Mouse (Mus musculus) ES-E14 (cell line): Measurements from ENCODE around the gene Rpl27a. TPM values are rescaled to one million over a fixed set of nuclear protein-coding genes. Genes with fewer than 3 reads are reported as not detected.

Source experiments
- DNase-seq: peaks from one replicate; pipeline ENCODE4 v3.0.0-alpha.2; 2013; ENCODE audit warnings: low read depth, low spot score
- H3K27ac ChIP-seq: 2 replicates; pipeline ENCODE4 v1.5.1; 2012; ENCODE audit warnings: low read depth, mild to moderate bottlenecking, low read length, moderate library complexity, mixed read lengths; ENCODE audit not compliant: poor library complexity, insufficient read depth, severe bottlenecking
- H3K36me3 ChIP-seq: 2 replicates; pipeline ENCODE4 v1.6.1; 2012; ENCODE audit warnings: mild to moderate bottlenecking, low read length, moderate library complexity, mixed read lengths; ENCODE audit not compliant: control insufficient read depth, poor library complexity, insufficient read depth, severe bottlenecking
- H3K4me1 ChIP-seq, 2 experiments: fragments of 150-350 bp in 1 of 2; sonication (generic) in 1 of 2; 2 replicates each; pipeline ENCODE4 v1.6.1; 2012; ENCODE audit warnings: low read length in 2 of 2, mild to moderate bottlenecking in 1 of 2, mixed read lengths in 1 of 2; ENCODE audit not compliant: control insufficient read depth in 2 of 2, insufficient read depth in 2 of 2, poor library complexity in 1 of 2
- H3K4me3 ChIP-seq, 2 experiments: fragments of 150-350 bp in 1 of 2; sonication (generic) in 1 of 2; 2 replicates each; pipeline ENCODE4 v1.5.1; 2012; ENCODE audit warnings: low read length in 2 of 2, low read depth in 1 of 2, mild to moderate bottlenecking in 1 of 2, mixed read lengths in 1 of 2; ENCODE audit not compliant: insufficient read depth in 1 of 2, poor library complexity in 1 of 2, severe bottlenecking in 1 of 2
- H3K9ac ChIP-seq: 2 replicates; pipeline ENCODE4 v1.6.1; 2012; ENCODE audit warnings: low read depth, mild to moderate bottlenecking, low read length, mixed read lengths; ENCODE audit not compliant: poor library complexity, insufficient read depth, severe bottlenecking
- H3K9me3 ChIP-seq: fragments of 150-350 bp; sonication (generic); 2 replicates; pipeline ENCODE4 v1.6.1; 2012; ENCODE audit warnings: low read depth, mild to moderate bottlenecking, low read length; ENCODE audit not compliant: control insufficient read depth, insufficient read depth
- CHD2 ChIP-seq: IDR thresholded peaks from 2 replicates; pipeline ENCODE4 v1.6.1; 2014; ENCODE audit warnings: mild to moderate bottlenecking, low read depth, low read length, inconsistent platforms
- HCFC1 ChIP-seq: IDR thresholded peaks from 2 replicates; pipeline ENCODE4 v1.6.1; 2012; ENCODE audit warnings: low read length, inconsistent platforms, borderline replicate concordance; ENCODE audit not compliant: insufficient read depth
- MAFK ChIP-seq: IDR thresholded peaks from 2 replicates; pipeline ENCODE4 v1.6.1; 2014; ENCODE audit warnings: mild to moderate bottlenecking, low read depth, low read length, inconsistent platforms; ENCODE audit not compliant: insufficient read depth
- ZC3H11A ChIP-seq: IDR thresholded peaks from 2 replicates; pipeline ENCODE4 v1.6.1; 2012; ENCODE audit warnings: low read depth, mild to moderate bottlenecking, inconsistent platforms, low read length, borderline replicate concordance
- ZNF384 ChIP-seq: IDR thresholded peaks from 2 replicates; pipeline ENCODE4 v1.6.1; 2012; ENCODE audit warnings: low read depth, low read length, inconsistent platforms
- in situ Hi-C, 2 experiments: fragments of 600-800 bp; cut with MboI; formaldehyde crosslinking; loops; one replicate each; pipeline ENCODE4 v1.15.1; 2025; ENCODE audit warnings: low sequenced_read_pairs in 2 of 2, inconsistent platforms in 1 of 2; ENCODE audit not compliant: unreplicated experiment in 2 of 2
- total RNA-seq: library from RNA; depleted of rRNA; stranded (reverse); fragments of 300-350 nt; gene quantifications from 2 replicates; pipeline ENCODE4 v1.2.3, GENCODE M21; 2012

The Rpl27a gene
- total RNA-seq, 1 experiment, result 1,397 TPM

DNA sequence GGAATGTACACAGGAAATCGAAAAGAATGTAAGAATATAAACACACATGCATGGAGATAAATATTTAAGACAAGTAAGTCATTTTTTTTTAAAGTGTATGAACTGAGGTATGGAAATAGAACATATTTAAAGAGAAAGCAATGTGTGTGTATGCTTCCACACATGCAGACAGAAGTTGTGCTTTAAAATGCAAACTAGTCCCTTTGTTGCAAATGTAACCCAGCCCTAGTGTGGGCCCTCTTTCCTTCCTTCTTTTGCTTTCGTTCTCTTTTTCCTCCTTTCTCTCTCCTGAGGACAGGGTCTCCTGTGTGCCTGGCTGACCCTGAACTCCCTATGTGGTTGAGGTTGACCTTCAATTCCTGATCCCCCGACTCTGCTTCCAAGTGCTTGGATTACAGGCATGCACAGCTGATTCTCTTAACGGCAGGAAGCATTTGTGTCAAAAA is 43.2 kb downstream of the Rpl27a start:
- Histone ChIP-seq H3K9ac (no peak overlapping the region), H3K9me3 (no peaks in the 10 kb centered on the region), H3K4me1 (peaks cover 10 to 16% of the 10 kb centered on the region in 2 experiments; a peak in 3 of 4 replicates), H3K4me3 (no peak overlapping the region), H3K36me3 (no peaks in the 10 kb centered on the region), H3K27ac (no peak overlapping the region)
- in situ Hi-C loops, result no loop called here
- no peak for DNase-seq
- TF ChIP-seq CHD2, result no peak
- TF ChIP-seq ZC3H11A, result no peak
- no peak for TF ChIP-seq HCFC1
- no peak for TF ChIP-seq MAFK
- no peak for TF ChIP-seq ZNF384

DNA sequence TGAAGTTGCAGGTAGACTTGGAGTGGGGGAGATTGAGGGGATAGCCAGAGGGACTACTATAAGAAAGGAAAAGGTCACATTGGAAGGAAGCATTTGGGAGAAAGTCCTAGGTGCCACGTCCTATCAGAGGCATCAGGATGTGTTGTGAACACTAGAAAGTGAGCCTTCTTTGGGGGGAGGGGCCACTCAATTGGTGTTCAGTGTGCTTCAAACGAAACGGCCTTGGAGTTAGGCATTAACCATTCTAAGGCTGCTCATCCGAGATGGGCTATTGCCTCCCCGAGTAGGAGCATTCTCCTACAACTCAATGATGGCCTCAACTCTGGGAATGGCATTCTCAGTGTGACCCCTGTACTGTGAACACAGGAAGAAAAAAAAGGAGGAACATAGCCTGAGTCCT is 43.7 kb downstream of the Rpl27a start:
- TF ChIP-seq CHD2 (no peak), HCFC1 (no peak), MAFK (no peak), ZNF384 (no peak), ZC3H11A (no peak)
- no peaks in the 10 kb centered on the region for H3K9me3 ChIP-seq
- no peak for DNase-seq
- H3K4me3 ChIP-seq, result no peak overlapping the region
- no peak overlapping the region for H3K27ac ChIP-seq
- H3K9ac ChIP-seq, result no peak overlapping the region
- no peaks in the 10 kb centered on the region for H3K36me3 ChIP-seq
- H3K4me1 ChIP-seq, result peaks cover 11 to 17% of the 10 kb centered on the region in 2 experiments; a peak in 3 of 4 replicates
- in situ Hi-C loops, result no loop called here

DNA sequence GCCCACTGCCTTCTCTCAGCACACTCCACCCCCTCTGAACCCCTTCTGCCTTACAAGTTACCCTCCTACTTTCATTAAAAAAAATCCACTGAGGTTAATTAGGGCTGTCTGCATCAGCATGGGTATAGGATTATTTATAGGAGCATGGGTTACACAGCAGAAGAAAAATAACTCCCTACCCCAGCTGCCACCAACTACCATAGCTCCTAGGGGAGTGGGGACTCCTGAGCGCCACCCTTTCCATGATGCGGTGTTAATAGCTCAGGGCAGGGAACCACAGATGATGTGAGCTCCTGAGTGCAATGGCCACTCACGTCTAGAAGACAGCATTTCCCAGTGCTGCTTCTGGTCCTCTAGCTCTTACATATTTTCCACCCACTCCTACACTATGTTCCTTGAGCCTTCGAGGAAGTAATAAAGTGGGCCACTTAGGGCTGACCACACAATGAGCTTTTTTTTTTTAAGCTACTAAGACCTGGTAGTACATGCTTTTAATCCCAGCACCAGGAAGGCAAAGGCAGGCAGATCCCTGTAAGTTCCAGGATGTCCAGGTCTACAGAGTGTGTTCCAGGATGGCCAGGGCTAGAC is 44.9 kb downstream of the Rpl27a start:
- peaks cover 14 to 22% of the 10 kb centered on the region in 2 experiments; a peak in 3 of 4 replicates for H3K4me1 ChIP-seq
- TF ChIP-seq ZC3H11A (no peak), ZNF384 (no peak), CHD2 (no peak), MAFK (no peak), HCFC1 (no peak)
- no peak overlapping the region for H3K4me3 ChIP-seq
- no peak for DNase-seq
- in situ Hi-C loops, result no loop called here
- no peaks in the 10 kb centered on the region for H3K36me3 ChIP-seq
- H3K27ac ChIP-seq, result no peak overlapping the region
- no peak overlapping the region for H3K9ac ChIP-seq
- no peaks in the 10 kb centered on the region for H3K9me3 ChIP-seq

DNA sequence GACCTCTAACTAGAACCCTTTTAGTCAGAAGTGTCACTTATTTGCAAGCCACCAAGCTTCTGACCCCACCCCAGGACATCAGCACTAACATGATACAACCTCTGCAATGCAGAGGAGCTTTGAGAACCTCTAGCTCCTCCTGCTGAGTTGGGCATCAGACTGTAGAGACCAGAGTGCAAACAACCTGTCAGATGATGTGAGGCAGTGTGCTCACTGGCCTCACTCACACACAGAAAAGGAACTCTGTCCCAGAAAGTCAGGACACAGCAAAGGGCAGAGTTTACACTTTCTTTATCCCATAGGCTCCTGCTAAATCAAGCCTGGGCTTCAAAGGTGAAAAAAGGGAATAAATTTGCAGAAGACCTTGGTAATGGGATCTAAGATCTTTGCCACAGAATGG is 47.4 kb downstream of the Rpl27a start:
- in situ Hi-C loops, result no loop called here
- no peak for TF ChIP-seq ZNF384
- TF ChIP-seq ZC3H11A, result no peak
- no peak for TF ChIP-seq HCFC1
- TF ChIP-seq MAFK, result no peak
- no peak for TF ChIP-seq CHD2
- H3K36me3 ChIP-seq, result no peaks in the 10 kb centered on the region
- no peaks in the 10 kb centered on the region for H3K9me3 ChIP-seq
- H3K4me1 ChIP-seq, result peaks cover 15 to 24% of the 10 kb centered on the region in 2 experiments; a peak in 3 of 4 replicates
- no peak overlapping the region for H3K9ac ChIP-seq
- DNase-seq, result no peak
- H3K4me3 ChIP-seq, result no peak overlapping the region
- no peak overlapping the region for H3K27ac ChIP-seq
